Mouse (Mus musculus): ENCODE data around the gene Lmntd2.

Gene Lmntd2

GRCm38 (mm10) chr7:141215880-141216733 lies 2.2 kb upstream of the Lmntd2 start:
- no peak for DNase-seq (ENCODE audit: low spot score)

GRCm38 (mm10) chr7:141215101-141215879 lies 1.4 kb upstream of the Lmntd2 start, which contains the start of gene Rassf7:
Gene Rassf7 (plus strand): TSS chr7:141215860.
- peak; percentile 91 for DNase-seq (ENCODE audit: low spot score)

GRCm38 (mm10) chr7:141214310-141214709 lies 430 bp upstream of the Lmntd2 start:
- DNase-seq (ENCODE audit: low spot score), result no peak

GRCm38 (mm10) chr7:141213133-141213532 lies 747 bp downstream of the Lmntd2 start:
- DNase-seq (ENCODE audit: low spot score), result no peak

- DNase-seq (ENCODE audit: low spot score), result no peak
Measured at GRCm38 (mm10) chr7:141210606-141211131, 3.2 kb downstream of the Lmntd2 start.

- DNase-seq (ENCODE audit: low spot score), result no peak
Measured at GRCm38 (mm10) chr7:141210137-141210536, 3.7 kb downstream of the Lmntd2 start.

- no peak for DNase-seq (ENCODE audit: low spot score)
Measured at GRCm38 (mm10) chr7:141209526-141209925, 4.4 kb downstream of the Lmntd2 start.

GRCm38 (mm10) chr7:141206182-141206937 lies 7.5 kb downstream of the Lmntd2 start:
- DNase-seq (ENCODE audit: low spot score), result no peak

GRCm38 (mm10) chr7:141205504-141205903 lies 8.4 kb downstream of the Lmntd2 start:
- no peak for DNase-seq (ENCODE audit: low spot score)

- no peak for DNase-seq (ENCODE audit: low spot score)
Measured at GRCm38 (mm10) chr7:141204546-141204945, 9.3 kb downstream of the Lmntd2 start.

GRCm38 (mm10) chr7:141198121-141198520 lies 15.8 kb downstream of the Lmntd2 start:
- DNase-seq (ENCODE audit: low spot score), result no peak

- DNase-seq (ENCODE audit: low spot score), result no peak
Measured at GRCm38 (mm10) chr7:141196619-141197282, 17.1 kb downstream of the Lmntd2 start.

GRCm38 (mm10) chr7:141195754-141196153 lies 18.1 kb downstream of the Lmntd2 start:
- no peak for DNase-seq (ENCODE audit: low spot score)

- DNase-seq (ENCODE audit: low spot score), result peak; percentile 81
Measured at GRCm38 (mm10) chr7:141194830-141195229, 19.1 kb downstream of the Lmntd2 start.

GRCm38 (mm10) chr7:141194409-141194808 lies 19.5 kb downstream of the Lmntd2 start:
- DNase-seq (ENCODE audit: low spot score), result no peak

GRCm38 (mm10) chr7:141193948-141194347 lies 19.9 kb downstream of the Lmntd2 start, which contains the start of the genes Hras and Lrrc56:
Gene Hras (minus strand): TSS chr7:141194005.
Gene Lrrc56 (plus strand): TSS chr7:141194157.
- DNase-seq (ENCODE audit: low spot score), result peak; percentile 95

GRCm38 (mm10) chr7:141193348-141193856 lies 20.5 kb downstream of the Lmntd2 start:
- no peak for DNase-seq (ENCODE audit: low spot score)

- no peak for DNase-seq (ENCODE audit: low spot score)
Measured at GRCm38 (mm10) chr7:141192776-141193347, 21.0 kb downstream of the Lmntd2 start.

- DNase-seq (ENCODE audit: low spot score), result no peak
Measured at GRCm38 (mm10) chr7:141191796-141192685, 21.8 kb downstream of the Lmntd2 start.

- DNase-seq (ENCODE audit: low spot score), result no peak
Measured at GRCm38 (mm10) chr7:141191036-141191435, 22.8 kb downstream of the Lmntd2 start.

Data from ovary, adult 18-20 months (tissue).